9 mouse cellular contexts compared by ENCODE assay signal in genomic region chr2:170101132-170101531, GRCm38 (mm10). TPM values are rescaled to one million over a fixed set of nuclear protein-coding genes. Genes with fewer than 3 reads are reported as not detected.
DNase-seq lines count a peak whose midpoint lies in the region; ATAC-seq and TF ChIP-seq lines count a peak whose summit lies in the region.
"Had no signal": no experiment of that assay in that cellular context is flagged by ENCODE, and none has a peak within 500 bp of the region (broad histone marks: within the 10 kb centered on the region; RNA-seq: fewer than 3 reads in every experiment).

No protein-coding gene starts in this region.

- H3K36me3 ChIP-seq in C2C12 (ENCODE audit: control insufficient read depth, insufficient read depth) = no peaks in the 10 kb centered on the region
- no peaks in the 10 kb centered on the region for H3K36me3 ChIP-seq in embryonic facial prominence, embryonic 11.5 days (replicated peaks; ENCODE audit: control insufficient read depth, insufficient read depth, low read depth, low read length)
- H3K36me3 ChIP-seq in kidney, postnatal 0 days (ENCODE audit: insufficient read depth, low read length) = peaks cover under 1% of the 10 kb centered on the region; the same call in 1 of the 2 replicates
- no peaks in the 10 kb centered on the region for H3K36me3 ChIP-seq in liver, embryonic 11.5 days (ENCODE audit: control insufficient read depth, insufficient read depth, low read length)
- H3K36me3 ChIP-seq in neural tube, embryonic 11.5 days (ENCODE audit: control insufficient read depth, insufficient read depth, low read length) = no peaks in the 10 kb centered on the region
- no peaks in the 10 kb centered on the region for H3K36me3 ChIP-seq in stomach, embryonic 15.5 days

- no peak overlapping the region for H3K4me3 ChIP-seq in C2C12 (ENCODE audit: insufficient read depth, poor library complexity, severe bottlenecking)
- no peak overlapping the region for H3K4me3 ChIP-seq in embryonic facial prominence, embryonic 11.5 days (ENCODE audit: low read depth, low read length)
- no peak overlapping the region for H3K4me3 ChIP-seq in kidney, postnatal 0 days (replicated peaks; ENCODE audit: low read depth, low read length)
- no peak overlapping the region for H3K4me3 ChIP-seq in liver, embryonic 11.5 days (ENCODE audit: low read depth, low read length)
- H3K4me3 ChIP-seq in neural tube, embryonic 11.5 days (ENCODE audit: low read depth, low read length) = no peak overlapping the region
- no peak overlapping the region for H3K4me3 ChIP-seq in stomach, embryonic 15.5 days (replicated peaks)
- H3K4me3 ChIP-seq: erythroblast, embryonic 14.5 days had no signal

- no peaks in the 10 kb centered on the region for H3K4me1 ChIP-seq in embryonic facial prominence, embryonic 11.5 days (ENCODE audit: control insufficient read depth, insufficient read depth, low read length)
- no peaks in the 10 kb centered on the region for H3K4me1 ChIP-seq in kidney, postnatal 0 days (replicated peaks; ENCODE audit: insufficient read depth, low read length)
- H3K4me1 ChIP-seq in liver, embryonic 11.5 days (replicated peaks; ENCODE audit: control insufficient read depth, insufficient read depth, low read length) = no peaks in the 10 kb centered on the region
- H3K4me1 ChIP-seq in neural tube, embryonic 11.5 days (ENCODE audit: control insufficient read depth, insufficient read depth, low read length) = no peaks in the 10 kb centered on the region
- no peaks in the 10 kb centered on the region for H3K4me1 ChIP-seq in stomach, embryonic 15.5 days

- 5% methylated on average over 12 of the region's 12 CpGs for WGBS in embryonic facial prominence, embryonic 11.5 days
- 4% methylated on average over 12 of the region's 12 CpGs for WGBS in kidney, postnatal 0 days
- 3% methylated on average over 12 of the region's 12 CpGs for WGBS in liver, embryonic 11.5 days
- 5% methylated on average over 12 of the region's 12 CpGs for WGBS in neural tube, embryonic 11.5 days
- 3% methylated on average over 12 of the region's 12 CpGs for WGBS in stomach, embryonic 15.5 days

- peak; percentile 90 for TF ChIP-seq CTCF in C2C12 (IDR thresholded peaks at IDR 0.05; ENCODE audit: control insufficient read depth, insufficient read depth, insufficient read length)
- peak; percentile 98 for TF ChIP-seq CTCF in kidney, postnatal 0 days (IDR thresholded peaks at IDR 0.05; ENCODE audit: low read depth)

- H3K27me3 ChIP-seq in C2C12 (ENCODE audit: control insufficient read depth, insufficient read depth, insufficient read length) = no peaks in the 10 kb centered on the region
- H3K27me3 ChIP-seq in embryonic facial prominence, embryonic 11.5 days (ENCODE audit: control insufficient read depth, insufficient read depth, low read length) = no peaks in the 10 kb centered on the region
- no peaks in the 10 kb centered on the region for H3K27me3 ChIP-seq in kidney, postnatal 0 days (ENCODE audit: insufficient read depth, low read length)
- H3K27me3 ChIP-seq in liver, embryonic 11.5 days (replicated peaks; ENCODE audit: control insufficient read depth, insufficient read depth, low read length) = no peaks in the 10 kb centered on the region
- H3K27me3 ChIP-seq in neural tube, embryonic 11.5 days (ENCODE audit: control insufficient read depth, insufficient read depth, low read length) = no peaks in the 10 kb centered on the region
- no peaks in the 10 kb centered on the region for H3K27me3 ChIP-seq in stomach, embryonic 15.5 days (replicated peaks)

- no peak overlapping the region for H3K4me2 ChIP-seq in embryonic facial prominence, embryonic 11.5 days (ENCODE audit: low read depth, low read length)
- no peak overlapping the region for H3K4me2 ChIP-seq in kidney, postnatal 0 days (ENCODE audit: low read length)
- H3K4me2 ChIP-seq in liver, embryonic 11.5 days = no peak overlapping the region
- H3K4me2 ChIP-seq in neural tube, embryonic 11.5 days (ENCODE audit: low read depth) = no peak overlapping the region
- no peak overlapping the region for H3K4me2 ChIP-seq in stomach, embryonic 15.5 days

- no peaks in the 10 kb centered on the region for H3K9me3 ChIP-seq in embryonic facial prominence, embryonic 11.5 days (replicated peaks; ENCODE audit: control insufficient read depth, low read length)
- H3K9me3 ChIP-seq in kidney, postnatal 0 days (replicated peaks; ENCODE audit: low read length) = no peaks in the 10 kb centered on the region
- H3K9me3 ChIP-seq in liver, embryonic 11.5 days (ENCODE audit: control insufficient read depth, low read length) = no peaks in the 10 kb centered on the region
- H3K9me3 ChIP-seq in neural tube, embryonic 11.5 days (ENCODE audit: control insufficient read depth, low read length) = no peaks in the 10 kb centered on the region
- H3K9me3 ChIP-seq in stomach, embryonic 15.5 days = no peaks in the 10 kb centered on the region

- peak overlapping the region; percentile 36 for H3K9ac ChIP-seq in embryonic facial prominence, embryonic 11.5 days (replicated peaks; ENCODE audit: low read length)
- H3K9ac ChIP-seq in kidney, postnatal 0 days (ENCODE audit: low read depth, low read length) = no peak overlapping the region
- no peak overlapping the region for H3K9ac ChIP-seq in liver, embryonic 11.5 days (ENCODE audit: low read depth, low read length)
- H3K9ac ChIP-seq in neural tube, embryonic 11.5 days (ENCODE audit: low read length) = no peak overlapping the region
- H3K9ac ChIP-seq in stomach, embryonic 15.5 days = no peak overlapping the region

- no peak overlapping the region for H3ac ChIP-seq in C2C12 (ENCODE audit: control insufficient read depth, insufficient read length, low read depth)

- peak; percentile 96 for DNase-seq in adrenal gland, postnatal 25 days
- peak; percentile 94 for DNase-seq in embryonic facial prominence, embryonic 11.5 days (ENCODE audit: low spot score)
- peak; percentile 58 to 84 for DNase-seq in heart, adult 9 months (ENCODE audit: low spot score in 2 of 2)
- peak; percentile 93 for DNase-seq in kidney, postnatal 0 days (ENCODE audit: low spot score)
- DNase-seq in liver, embryonic 11.5 days (ENCODE audit: low spot score) = peak; percentile 92
- peak; percentile 95 for DNase-seq in neural tube, embryonic 11.5 days (ENCODE audit: low spot score)

- no peak overlapping the region for H3K27ac ChIP-seq in embryonic facial prominence, embryonic 11.5 days (replicated peaks; ENCODE audit: low read depth, low read length)
- no peak overlapping the region for H3K27ac ChIP-seq in kidney, postnatal 0 days
- H3K27ac ChIP-seq in liver, embryonic 11.5 days (ENCODE audit: low read depth, low read length) = no peak overlapping the region
- H3K27ac ChIP-seq in neural tube, embryonic 11.5 days (ENCODE audit: low read depth, low read length) = no peak overlapping the region
- H3K27ac ChIP-seq in stomach, embryonic 15.5 days = no peak overlapping the region

- H3K79me2 ChIP-seq in C2C12 (ENCODE audit: control insufficient read depth, insufficient read depth) = no peaks in the 10 kb centered on the region

- H3K79me3 ChIP-seq in C2C12 (ENCODE audit: low read depth) = no peaks in the 10 kb centered on the region

- no peak for ATAC-seq in embryonic facial prominence, embryonic 11.5 days (replicated peaks; ENCODE audit: insufficient number of reproducible peaks, low FRiP score, low TSS enrichment, low read depth)
- ATAC-seq in kidney, postnatal 0 days (replicated peaks; ENCODE audit: low FRiP score, low read depth) = 0 out of 2 replicates have a peak, but pooled peaks have one; percentile 22
- ATAC-seq in liver, embryonic 11.5 days (replicated peaks; ENCODE audit: low FRiP score) = peak; percentile 26; the same call in 1 of the 2 replicates
- ATAC-seq in neural tube, embryonic 11.5 days (ENCODE audit: insufficient read depth, low FRiP score, low TSS enrichment) = peak; percentile 40; the same call in 1 of the 2 replicates
- ATAC-seq in stomach, embryonic 15.5 days (ENCODE audit: insufficient read depth, low FRiP score, low read depth) = peak; percentile 23; the same call in 1 of the 2 replicates

TF ChIP-seq in C2C12, 6 proteins besides CTCF, POLR2A, EP300 and RAD21:
- no peak for TF ChIP-seq MYOG (IDR thresholded peaks at IDR 0.05; ENCODE audit: control insufficient read depth, extremely low read depth, insufficient read length)
- TF ChIP-seq CEBPB (IDR thresholded peaks at IDR 0.05; ENCODE audit: low read depth) = no peak
- peak; percentile 57 for TF ChIP-seq MAX (IDR thresholded peaks at IDR 0.05)
- no peak for TF ChIP-seq FOSL1 (IDR thresholded peaks at IDR 0.05; ENCODE audit: insufficient read depth, low read length, poor library complexity, severe bottlenecking)

RNA-seq across cellular contexts. Expression of gene Zfp217, which starts 46.8 kb away (rescaled TPM):
- polyA plus RNA-seq in C2C12 (2012; fragmentation: generic; extraction: Trizol) = 4.2 TPM
- total RNA-seq in adrenal gland, postnatal 25 days (2021) = 27.3 and 32.8 TPM in 2 replicates
- polyA plus RNA-seq in embryonic facial prominence, embryonic 11.5 days (2014; fragmentation: Nextera tagmentation; extraction: Ambion mirVana) = 3.9 and 4.5 TPM in 2 replicates
- 3.7 and 4.0 TPM in 2 replicates for polyA plus RNA-seq in kidney, postnatal 0 days (2015; fragmentation: Nextera tagmentation; extraction: Ambion mirVana)
- 5.1 and 5.4 TPM in 2 replicates for polyA plus RNA-seq in liver, embryonic 11.5 days (2014; fragmentation: Nextera tagmentation; extraction: Ambion mirVana)
- polyA plus RNA-seq in neural tube, embryonic 11.5 days (2014; fragmentation: Nextera tagmentation; extraction: Ambion mirVana) = 3.5 and 3.6 TPM in 2 replicates
- polyA plus RNA-seq in stomach, embryonic 15.5 days (2015; fragmentation: Nextera tagmentation; extraction: Ambion mirVana) = 3.9 and 4.0 TPM in 2 replicates
